Mouse (Mus musculus): ENCODE results near the gene Arpp21. TPM values are rescaled to one million over a fixed set of nuclear protein-coding genes. Genes with fewer than 3 reads are reported as not detected.

Arpp21 gene
- polyA plus RNA-seq (2012) = not detected in 2 replicates

DNA sequence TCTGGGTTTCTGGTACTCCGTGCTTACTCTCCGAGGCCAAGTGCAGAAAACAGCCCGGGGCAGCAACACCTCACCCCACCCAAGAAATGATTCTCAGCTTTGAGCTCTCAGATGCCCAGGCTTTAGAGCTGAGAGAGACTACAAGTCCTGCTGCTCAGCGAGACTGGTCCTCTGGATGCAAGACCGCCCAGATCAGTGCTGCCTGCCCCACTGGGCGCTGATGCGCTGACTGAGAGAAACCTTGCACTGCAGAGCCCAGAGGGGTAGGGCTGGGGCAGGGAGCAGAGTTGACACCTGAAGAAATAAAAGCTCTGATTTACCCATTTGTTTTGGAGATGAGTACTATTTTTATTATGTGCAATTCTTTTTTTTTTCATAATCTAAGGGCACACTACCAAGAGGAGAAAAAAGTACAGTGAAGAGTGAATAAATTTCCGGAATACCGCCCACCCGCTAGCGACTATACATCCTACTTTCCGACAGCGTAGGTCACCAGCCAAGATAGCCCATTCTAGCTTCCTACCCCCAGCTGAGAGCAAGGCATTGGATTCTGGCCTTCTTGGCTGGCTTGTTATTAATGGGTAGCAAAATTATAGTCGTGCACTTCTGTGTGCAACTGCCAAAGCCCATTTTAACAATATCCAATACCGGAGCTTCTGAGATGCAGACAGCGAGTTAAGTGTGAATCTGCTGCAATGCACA lies at the start of gene Arpp21:
Gene Arpp21 (minus strand): TSS at position 243 of the 702 bp plus-strand sequence.
- TF ChIP-seq GATA1 (IDR thresholded peaks at IDR 0.05; ENCODE audit: low read length) = no peak

DNA sequence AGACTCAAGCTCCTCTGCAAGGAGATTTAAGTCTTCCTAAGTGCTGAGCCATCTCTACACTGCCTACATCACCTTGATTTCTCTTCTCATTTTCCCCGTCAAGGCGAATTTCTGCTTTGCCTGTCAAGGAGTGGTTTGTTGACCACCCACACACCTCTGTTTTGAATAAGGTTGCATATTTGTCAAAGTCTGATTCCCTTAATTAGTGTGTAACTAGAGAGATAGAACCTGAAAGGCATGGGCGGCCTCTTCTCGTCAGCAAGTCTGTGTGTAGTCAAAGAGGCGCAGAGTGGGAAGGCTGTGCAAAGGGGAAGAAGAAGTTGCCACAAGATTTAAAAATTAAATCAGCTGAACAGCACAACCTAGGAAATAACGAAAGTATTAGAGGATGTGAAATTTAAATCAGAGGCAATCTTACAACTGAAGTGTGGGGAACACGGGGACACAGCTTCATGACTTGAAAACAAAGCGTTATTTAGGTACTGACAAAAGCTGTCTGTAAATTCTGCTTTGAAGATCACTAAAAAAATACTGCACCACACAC lies 36.8 kb upstream of the Arpp21 start:
- no peak for TF ChIP-seq GATA1 (IDR thresholded peaks at IDR 0.05; ENCODE audit: low read length)

GRCm38 (mm10) chr9:112264982-112265641 lies 29.4 kb upstream of the Arpp21 start:
- TF ChIP-seq GATA1 (IDR thresholded peaks at IDR 0.05; ENCODE audit: low read length) = no peak

DNA sequence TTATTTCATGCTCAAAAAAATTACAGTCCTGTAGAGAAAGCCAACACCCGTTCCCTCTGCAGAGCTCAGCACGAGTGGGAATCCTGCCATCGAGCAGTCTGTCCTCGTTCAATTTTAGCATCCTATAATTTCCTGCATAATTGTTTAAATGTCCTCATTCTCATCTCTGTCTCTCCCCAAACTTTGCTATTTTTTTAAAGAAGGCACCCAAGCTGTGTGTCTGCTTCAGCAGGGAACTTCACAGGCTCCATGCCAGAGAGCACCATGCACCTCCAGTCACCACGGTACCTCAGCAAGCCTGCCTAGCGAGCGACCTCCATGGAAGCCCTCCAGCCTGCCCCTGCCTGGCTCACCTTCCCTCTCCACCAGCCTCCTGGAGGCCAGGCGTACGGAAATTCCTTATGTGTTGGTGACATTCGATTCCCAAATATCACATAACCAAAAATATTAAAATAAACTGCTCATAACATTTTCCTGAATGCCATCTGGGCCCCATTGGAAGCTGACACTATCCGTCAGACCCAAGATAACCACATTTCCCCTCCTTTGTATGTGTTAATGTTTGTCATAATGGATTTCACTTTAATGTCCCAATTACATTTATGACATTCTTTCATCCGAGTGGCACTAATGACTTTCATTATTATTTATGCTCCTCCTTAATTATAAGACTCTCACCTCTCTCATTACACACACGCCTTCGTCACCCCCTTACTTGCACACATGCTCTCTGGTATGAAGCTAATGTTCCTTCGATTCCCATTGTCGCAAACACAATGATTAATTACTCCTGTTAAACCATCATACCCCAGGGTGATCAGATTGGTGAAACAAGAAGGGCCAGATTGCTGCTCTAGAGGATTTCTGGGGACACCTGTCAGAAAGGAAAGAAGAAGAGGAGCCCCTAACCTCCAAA lies 26.5 kb upstream of the Arpp21 start:
- TF ChIP-seq GATA1 (IDR thresholded peaks at IDR 0.05; ENCODE audit: low read length) = no peak

DNA sequence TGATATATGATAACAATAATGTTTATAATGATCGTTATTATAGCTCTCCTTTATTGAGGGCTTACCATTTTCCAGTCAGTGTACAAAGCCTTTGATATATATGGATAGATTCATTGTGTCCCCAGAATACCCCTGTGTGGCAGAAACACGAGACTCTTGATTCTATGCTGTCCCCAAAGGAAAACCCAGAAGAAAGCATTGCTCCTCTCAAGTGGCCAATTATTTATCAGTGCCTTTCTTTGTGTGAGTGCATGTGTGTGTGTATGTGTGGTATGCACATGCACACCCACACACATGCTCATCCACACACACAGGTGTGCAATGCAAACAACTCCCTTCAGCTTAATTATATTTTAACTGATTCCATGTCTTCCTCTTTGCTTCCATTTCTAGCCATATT lies 25.8 kb upstream of the Arpp21 start:
- TF ChIP-seq GATA1 (IDR thresholded peaks at IDR 0.05; ENCODE audit: low read length) = no peak

DNA sequence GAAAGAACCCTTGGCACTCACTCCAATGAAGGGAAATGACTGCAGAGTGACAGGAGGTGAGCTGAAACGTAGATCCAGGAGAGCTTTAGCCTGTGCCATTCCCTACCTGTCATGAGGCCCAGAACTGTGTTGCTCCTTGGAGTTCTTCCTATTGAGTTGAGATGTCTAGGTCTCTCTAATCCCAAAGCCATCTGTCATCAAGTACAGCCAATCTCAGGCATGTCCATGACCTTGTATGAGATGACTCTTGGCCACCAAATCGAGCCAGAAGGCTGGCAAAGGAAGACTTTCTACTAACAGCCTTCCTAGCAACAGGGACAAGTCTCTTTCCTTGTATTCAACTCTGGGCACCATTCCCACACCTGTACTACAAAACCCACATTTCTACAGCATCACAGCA lies 25.0 kb upstream of the Arpp21 start:
- no peak for TF ChIP-seq GATA1 (IDR thresholded peaks at IDR 0.05; ENCODE audit: low read length)

DNA sequence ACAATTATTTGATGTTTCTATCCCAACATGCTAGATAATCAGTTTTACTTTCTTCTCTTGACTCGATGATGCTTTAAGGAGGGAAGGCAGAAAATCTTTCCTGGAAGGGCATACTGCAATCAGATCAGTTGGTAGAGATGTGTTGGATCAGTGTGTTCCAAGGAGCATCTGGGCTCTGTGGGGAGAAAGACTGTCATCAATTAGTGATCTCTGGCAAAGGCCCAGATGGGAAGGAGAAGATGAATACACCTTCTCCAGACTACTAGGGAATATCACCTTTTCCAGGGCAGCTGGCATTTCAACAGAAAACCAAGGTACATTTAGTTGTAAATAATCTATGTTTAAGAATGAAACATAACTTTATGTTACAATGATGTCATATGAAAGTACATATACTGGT lies 22.8 kb upstream of the Arpp21 start:
- TF ChIP-seq GATA1 (IDR thresholded peaks at IDR 0.05; ENCODE audit: low read length) = no peak

- TF ChIP-seq GATA1 (IDR thresholded peaks at IDR 0.05; ENCODE audit: low read length) = no peak
Observed at GRCm38 (mm10) chr9:112255971-112256370, 20.2 kb upstream of the Arpp21 start.

DNA sequence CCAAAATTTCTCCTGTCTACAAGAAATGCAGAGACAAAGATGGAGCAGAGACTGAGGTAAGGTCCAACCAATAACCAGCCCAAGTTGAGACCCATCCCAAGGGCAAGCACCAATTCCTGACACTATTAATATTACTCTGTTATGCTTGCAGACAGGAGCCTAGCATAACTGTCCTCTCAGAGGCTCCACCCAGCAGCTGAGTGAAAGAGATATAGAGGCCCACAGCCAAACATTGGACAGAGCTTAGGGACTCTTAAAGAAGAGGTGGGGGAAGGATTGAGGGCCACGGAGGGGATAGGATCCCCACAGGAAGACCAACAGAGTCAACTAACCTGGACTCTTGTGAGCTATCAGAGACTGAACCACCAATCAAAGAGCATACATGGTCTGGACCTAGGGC lies 18.0 kb upstream of the Arpp21 start:
- no peak for TF ChIP-seq GATA1 (IDR thresholded peaks at IDR 0.05; ENCODE audit: low read length)

GRCm38 (mm10) chr9:112251857-112252256 lies 16.1 kb upstream of the Arpp21 start:
- TF ChIP-seq GATA1 (IDR thresholded peaks at IDR 0.05; ENCODE audit: low read length) = no peak

DNA sequence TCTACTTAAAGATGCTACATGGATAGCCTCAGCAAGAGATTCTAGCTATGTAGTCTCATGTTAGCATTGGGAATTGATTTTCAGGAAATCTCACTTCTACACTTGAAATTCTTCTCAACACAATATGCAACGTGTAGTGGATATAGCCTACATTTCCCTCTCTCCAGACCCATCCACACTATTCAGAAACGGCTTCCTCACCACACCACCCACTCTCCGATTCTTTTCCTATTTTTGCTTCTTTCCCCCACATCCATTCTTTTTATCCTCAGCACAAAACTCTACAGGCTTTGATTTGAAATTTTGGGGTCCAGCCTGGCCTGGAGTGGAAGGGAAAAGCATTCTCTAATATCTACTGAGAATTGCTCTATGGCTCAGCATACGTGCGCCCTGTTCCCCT lies 15.6 kb upstream of the Arpp21 start:
- no peak for TF ChIP-seq GATA1 (IDR thresholded peaks at IDR 0.05; ENCODE audit: low read length)

DNA sequence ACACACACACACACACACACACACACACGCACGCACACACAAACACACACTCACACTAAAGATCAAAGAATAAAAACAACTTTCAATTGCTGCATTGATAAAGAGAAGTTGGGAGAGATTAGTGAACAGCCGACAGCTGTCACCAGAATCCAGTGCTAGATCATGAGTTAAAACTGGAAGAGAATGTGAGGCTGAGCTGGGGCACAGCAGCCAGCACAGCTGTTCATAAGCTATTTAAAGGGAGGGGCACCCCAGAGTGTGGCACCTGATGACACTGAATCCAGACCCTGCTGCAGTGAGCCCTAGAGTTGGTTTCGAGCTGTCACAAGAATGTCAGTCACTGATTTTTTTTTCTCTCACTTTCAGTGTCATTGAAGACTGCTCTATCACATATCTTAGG lies 14.0 kb upstream of the Arpp21 start:
- no peak for TF ChIP-seq GATA1 (IDR thresholded peaks at IDR 0.05; ENCODE audit: low read length)

DNA sequence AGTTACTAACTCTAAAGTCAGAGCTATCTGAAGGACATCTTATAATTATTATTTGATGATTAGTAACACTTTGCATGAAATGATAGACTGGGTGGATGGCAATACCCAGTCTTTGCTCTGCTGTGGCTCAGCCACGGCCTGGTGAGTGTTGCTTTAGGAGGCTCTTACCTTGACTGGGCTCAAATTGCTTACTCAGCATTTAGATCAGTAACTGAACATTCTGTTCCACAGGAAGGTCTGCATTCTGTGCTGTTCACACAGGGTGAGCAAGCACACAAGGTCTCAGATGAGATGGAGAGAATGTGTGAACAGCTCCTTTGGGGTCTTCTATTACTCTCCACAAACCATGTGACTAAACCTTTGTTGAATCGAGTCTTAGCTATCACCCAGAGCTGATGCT lies 11.4 kb upstream of the Arpp21 start:
- TF ChIP-seq GATA1 (IDR thresholded peaks at IDR 0.05; ENCODE audit: low read length) = no peak

- no peak for TF ChIP-seq GATA1 (IDR thresholded peaks at IDR 0.05; ENCODE audit: low read length)
Observed at GRCm38 (mm10) chr9:112238168-112238567, 2.4 kb upstream of the Arpp21 start.

DNA sequence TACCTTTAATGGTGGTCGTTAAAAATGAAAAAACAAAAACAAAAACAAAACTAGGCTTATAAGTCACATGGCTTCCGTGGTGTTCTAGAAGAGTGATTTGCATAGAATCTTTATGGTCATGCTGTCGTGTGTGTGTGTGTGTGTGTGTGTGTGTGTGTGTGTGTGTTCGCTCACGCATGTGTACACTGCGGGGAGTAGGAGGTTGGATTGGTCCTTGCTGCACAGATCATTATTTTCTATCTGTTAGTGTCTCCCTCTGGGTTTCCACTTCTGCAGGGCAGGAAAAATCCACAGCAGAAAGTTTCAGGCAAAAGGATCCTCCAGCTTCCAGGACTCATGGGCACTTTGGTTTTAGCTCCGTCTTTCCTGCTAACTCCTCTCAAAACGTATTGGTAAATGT lies 813 bp upstream of the Arpp21 start:
- no peak for TF ChIP-seq GATA1 (IDR thresholded peaks at IDR 0.05; ENCODE audit: low read length)

All from G1E-ER4 (cell line).